Mouse (Mus musculus): ENCODE measurements around the gene Specc1. TPM values are rescaled to one million over a fixed set of nuclear protein-coding genes. Genes with fewer than 3 reads are reported as not detected.
A peak's percentile ranks its signal among the peaks of the same experiment; 100 is the strongest.

Specc1 gene
- total RNA-seq, 2 experiments from 2014 or later = 18.3 to 26.7 TPM

DNA sequence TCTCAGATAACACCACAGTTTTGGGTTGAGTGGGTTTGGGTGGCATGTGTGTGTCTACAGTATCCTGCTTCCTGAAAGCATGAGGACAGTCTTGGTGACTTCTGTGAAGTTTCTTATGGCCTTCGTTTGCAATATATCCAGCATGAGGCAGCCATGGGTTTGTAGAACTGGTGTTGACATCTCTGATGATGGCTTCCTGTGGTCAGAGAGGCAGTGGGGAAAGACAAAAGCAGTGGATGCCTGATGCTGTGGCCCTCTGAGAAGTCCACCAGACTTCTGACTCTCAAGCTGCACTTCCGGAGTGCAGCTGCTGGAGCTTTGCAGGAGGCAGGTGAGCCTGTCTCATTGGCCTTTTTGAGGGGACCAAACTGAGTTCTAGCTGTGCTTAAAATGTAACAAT lies 60.4 kb downstream of the Specc1 start:
- no peak for DNase-seq

DNA sequence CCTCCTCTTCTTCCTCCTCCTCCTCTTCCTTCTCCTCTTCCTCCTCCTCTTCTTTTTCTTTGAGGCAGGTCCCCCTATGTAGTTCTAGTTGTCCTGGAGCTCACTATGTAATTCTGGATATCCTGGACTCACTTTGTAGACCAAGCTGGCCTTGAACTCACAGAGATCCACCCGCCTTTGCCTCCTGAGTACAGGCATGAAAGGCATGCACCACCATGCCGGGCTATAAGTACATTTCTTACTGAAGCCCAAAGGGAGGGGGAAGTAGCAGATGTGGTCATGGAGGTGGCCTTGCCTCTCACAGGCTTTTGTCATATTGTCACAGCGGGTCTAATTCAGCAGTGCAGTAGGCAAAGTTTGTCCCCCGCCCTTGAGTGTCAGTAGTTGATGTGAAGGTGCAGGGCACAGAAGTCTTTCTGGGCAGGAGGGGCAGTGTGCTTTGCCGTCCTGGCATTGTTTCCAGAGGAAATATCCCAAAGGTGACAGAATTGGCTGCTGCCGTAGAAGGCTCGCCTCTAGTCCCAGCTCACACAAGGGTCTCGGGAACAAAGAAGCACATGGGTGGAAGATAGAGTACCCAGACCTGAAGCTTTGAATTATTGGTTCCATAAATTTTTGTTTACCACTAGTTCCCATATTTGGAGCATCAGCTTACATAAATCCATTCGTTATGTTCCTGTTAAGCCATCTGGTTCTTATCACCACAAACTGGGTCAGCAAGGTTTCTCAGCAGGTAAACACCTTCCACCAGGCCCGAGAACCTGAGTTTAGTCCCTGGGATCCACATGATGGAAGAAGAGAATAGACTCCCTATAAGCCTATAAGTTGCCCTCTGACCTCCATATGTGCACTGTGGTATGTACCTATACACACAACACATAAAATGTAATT lies 62.0 kb downstream of the Specc1 start:
- DNase-seq = no peak

DNA sequence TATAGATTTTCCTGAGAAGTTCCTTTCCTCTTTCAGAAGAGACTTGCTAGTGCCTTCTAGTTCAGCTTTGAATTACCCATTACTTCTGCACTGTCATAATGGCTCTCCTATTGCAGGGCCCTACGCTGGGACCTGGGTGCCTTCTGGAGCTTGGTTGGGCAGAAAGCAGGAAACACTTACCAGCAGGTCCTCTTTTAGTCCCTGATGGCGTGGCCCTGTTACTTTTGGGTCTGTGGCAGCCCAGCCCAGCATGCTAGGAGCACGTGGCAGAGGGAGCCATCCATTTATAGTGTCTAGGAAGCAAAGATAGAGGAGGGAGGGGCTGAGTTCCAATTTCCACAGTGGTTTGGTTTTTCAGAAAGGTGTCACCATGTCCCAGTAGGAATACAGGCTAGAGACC lies 63.3 kb downstream of the Specc1 start:
- DNase-seq = no peak

DNA sequence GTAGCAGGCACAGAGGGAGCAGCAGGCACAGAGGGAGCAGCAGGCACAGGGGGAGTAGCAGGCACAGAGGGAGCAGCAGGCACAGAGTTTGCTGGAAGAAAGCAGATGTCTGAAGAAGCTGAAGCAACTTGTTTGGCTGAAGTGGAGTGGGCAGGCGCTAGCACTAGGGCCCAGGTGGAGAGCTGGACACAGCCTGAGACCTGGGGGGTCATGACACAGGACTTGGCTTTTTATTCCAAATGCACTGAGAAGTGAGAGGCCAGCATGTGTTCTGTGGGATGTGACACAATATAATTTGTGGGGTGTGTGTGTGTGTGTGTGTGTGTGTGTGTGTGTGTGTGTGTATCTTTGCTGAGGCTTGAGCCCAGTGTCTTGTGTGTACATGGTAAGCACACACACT lies 64.3 kb downstream of the Specc1 start:
- no peak for DNase-seq

DNA sequence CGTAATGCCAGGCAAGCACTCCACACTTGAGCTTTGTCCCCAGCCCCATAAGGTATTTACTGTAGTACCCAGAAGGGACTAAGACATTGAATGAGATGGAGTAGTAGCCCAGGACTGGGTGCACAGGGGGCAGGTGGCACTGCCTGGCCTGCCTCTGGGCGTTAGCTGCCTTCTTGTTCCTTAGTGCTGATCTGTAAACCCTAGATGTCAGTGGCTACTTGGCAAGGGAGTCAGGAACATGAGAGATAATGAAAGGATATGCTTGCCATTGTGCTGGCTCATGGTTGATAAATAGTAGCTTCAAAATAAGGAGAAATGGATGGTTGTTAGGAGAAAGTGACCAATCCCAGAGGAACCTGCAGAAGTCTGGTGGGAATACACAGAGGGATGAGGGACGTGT lies 65.5 kb downstream of the Specc1 start:
- DNase-seq = no peak

DNA sequence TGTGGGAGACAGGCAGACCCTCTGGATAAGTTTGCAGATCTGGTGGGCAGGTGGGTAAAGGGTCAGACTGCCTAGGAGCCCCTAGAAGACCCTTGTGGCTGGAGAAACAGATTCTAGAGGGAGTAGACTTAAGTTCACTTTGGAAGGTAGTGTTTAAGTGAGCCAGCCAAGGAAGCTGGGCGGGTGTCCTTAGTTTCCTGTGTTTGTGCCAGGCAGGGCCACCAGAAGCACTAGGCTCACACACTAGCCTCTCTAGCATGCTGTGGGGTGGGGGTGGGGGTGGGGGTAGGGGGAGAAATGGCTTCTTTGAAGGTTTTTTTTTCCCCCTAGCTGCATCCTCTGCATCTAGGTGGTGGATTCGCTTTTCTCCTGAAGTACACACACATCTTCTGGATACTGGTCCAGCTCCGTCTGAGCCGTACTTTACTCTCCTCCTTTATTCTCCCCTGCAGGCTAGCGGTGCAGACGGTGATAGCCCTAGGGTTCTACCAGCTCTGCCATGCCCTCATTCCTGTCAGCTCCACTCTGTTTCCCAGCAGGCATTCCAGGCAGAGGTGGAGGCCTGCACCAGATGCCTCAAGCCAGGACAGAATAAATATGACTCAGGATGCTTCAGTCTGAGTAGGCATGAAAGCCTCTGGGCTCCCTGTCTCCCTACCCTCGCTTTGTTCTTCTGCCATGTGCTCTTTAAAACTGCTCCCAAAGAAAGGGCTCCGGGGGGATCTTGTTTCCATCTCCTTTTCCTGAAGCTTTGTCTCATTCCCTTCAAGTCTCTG lies 66.3 kb downstream of the Specc1 start:
- no peak for DNase-seq

DNA sequence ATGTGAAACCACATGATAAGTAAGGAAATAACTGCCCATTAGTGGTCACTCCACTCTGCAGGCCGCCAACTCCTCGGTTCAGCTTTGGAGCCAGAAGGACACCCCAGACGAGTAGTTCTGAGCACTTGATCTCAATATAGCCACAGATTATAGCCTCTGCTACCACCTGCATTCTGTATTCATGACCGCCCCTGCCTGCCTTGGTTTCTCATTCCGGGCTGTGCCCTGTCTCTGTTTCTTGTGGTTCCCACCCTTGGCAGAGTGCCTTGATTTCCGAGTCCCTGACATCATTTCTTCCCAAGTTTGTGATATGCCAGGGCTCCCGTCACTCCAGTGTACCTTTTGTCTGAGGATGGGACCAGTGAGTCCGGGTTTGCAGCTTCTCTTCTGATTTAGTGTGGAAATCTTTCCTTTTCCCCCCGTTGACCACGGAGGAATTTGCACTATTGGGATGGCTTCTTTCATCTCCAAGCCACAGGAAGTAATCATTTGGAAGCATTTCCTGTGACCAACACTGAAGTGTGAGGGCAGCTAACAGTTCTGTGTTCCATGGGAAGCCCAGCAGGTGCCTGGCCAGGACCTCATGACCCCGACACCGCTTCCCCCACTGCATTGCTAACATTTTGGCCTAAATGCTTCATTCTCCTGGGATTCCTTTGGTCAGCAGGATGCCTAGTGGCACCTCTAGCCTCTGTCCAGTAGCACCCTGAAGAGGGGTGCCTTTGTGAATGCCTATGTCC lies 67.1 kb downstream of the Specc1 start:
- DNase-seq = peak; percentile 20

DNA sequence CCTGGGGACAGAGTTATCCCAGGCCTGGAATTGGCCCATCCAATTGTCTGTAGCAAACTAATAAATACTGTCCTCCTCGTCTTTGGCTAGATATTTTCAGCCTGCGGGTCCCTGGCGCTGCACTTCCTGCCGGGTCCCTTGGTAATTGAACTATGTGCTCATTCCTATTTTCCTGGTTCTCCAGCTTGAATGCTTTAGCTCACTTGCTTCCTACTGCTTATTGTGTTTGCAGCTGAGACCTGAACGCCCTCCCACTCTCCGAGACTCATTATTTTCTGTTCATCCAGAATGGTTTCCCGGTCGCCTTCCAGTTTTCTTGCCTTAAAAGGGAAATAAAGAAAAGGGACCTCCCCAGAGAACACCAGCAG lies 67.7 kb downstream of the Specc1 start:
- peak; percentile 45 for DNase-seq

DNA sequence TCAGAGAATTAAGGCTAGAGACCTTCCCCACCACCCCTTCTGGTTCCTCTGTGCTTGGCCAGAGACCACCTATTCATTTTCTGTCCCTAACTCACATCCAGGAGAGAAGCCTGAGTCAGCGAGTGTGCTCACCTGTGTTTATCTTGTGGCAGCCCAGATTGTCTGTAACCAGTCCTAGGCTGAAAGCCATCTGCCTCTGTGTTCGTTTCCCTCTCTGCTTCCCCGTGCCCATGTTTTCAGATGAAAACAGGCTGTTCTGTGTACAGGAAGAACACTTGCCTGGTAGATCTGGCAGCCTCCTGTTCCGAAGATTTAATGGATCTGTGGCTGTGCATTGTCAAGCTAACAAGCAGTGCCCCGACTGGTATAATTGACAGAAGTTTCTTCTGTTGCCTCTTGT lies 68.4 kb downstream of the Specc1 start:
- no peak for DNase-seq

DNA sequence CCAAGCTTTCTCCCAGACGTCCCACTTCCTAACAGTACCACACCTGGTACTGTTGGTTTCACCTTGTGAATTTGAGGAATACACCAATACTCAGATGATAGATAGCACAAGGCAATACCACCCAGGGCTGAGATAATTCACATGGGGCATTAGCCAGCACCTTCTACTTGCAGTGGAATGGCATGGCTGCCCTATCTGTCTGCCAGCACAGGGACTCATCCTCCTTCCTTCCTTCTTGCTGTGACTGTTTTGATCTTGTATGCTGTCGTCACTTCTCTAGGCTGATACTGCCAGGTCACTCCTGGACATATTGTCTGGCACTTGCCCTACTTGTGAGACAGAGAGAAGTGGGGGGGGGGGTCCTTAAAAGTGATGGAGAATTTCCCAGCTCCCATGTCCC lies 69.2 kb downstream of the Specc1 start:
- DNase-seq = no peak

DNA sequence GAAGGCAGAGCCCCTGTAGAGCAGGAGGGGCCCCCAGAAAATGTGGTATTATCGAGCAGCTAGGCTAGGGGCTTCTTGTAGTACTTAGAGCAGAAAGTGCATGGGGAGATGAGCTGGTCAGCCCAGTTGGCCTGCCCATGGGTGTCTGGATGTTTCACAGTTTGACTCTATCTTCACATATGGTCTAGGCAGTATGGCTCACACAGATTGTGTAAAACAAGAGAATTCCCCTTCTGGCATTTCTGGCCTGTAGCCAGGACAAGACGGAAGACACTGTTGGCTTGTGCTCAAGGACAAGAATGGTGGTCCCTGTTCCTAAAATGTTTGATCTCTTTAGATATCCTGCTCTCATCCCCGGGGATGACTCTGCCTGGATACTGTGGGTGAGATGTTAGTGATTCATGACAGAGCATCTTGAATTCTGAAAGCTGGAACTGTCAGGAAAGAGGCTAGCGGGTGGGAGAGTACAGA lies 69.8 kb downstream of the Specc1 start:
- no peak for DNase-seq

DNA sequence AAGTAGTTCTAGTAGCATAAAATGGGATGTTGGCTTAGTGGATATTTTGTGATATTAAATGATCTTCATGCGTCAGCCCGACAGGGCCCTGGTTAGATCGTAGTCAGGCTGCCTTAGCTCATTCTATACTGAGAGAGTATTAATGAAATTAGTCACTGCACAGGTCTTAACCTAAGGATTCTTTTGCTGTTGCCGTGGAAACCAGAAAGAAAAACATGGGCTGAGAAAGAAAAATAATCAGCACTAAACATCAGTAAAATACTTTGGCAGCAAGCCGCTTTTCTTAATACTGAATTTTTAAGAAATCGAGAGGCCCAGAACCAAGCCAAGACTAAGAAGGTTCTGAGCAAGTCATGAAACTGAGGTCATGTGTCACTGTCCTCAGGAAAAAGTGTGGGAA lies 70.7 kb downstream of the Specc1 start:
- DNase-seq = no peak

DNA sequence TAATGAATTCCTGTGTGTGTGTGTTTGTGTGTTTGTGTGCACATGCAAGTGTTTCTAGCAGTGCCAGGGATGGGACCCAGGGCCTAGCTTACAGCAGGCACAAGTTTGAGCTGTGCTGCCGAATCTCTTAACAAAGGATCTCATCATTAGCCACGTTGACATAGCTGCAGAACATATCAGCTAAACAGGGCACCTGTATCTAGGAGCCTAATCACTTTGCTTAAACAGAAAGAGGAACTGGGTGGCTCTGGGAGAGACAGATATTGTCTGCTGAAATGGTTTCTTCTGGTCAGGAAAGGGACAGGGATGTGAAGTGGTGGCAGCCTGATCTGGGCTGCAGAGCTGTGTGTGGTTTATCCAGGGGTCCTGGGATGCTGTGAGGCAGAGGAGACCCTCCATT lies 71.1 kb downstream of the Specc1 start:
- no peak for DNase-seq

DNA sequence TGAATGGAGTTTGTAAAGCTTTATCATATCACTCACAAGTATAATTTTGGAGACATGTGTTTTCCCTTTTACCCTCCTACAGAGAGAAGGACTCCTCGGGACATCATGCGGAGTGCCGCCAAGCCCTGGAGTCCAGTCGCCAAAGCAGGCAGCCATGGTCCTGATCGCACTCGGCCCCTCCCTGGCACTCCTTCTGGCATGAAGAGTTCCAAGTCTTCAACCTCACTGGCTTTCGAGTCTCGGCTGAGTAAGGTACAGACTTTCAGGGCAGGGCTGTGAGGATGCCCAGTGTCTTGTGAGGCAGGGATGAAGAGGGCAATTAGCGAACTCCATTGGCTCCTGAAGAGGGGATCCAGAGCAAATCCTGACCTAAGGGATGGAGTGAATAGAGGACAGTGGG lies 72.6 kb downstream of the Specc1 start:
- DNase-seq = no peak

DNA sequence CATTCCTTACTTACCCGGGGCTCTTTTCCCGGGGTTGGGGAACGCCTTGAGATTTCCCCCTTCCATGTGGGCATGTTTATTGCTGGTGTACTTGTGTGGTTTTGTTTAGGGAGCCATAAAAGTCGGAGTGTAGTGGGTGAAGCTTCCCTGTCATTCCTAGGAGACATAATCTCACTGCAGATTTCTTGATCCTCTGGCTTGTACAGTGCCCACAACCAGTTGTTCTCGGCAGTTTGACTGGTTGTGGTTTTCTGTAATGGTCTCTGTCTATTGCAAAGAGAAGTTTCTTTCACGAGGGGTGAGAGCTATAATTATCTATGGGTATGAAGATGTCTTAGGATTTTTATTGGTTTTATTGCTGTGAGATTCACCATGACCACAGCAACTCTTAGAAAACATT lies 78.0 kb downstream of the Specc1 start:
- no peak for DNase-seq

DNA sequence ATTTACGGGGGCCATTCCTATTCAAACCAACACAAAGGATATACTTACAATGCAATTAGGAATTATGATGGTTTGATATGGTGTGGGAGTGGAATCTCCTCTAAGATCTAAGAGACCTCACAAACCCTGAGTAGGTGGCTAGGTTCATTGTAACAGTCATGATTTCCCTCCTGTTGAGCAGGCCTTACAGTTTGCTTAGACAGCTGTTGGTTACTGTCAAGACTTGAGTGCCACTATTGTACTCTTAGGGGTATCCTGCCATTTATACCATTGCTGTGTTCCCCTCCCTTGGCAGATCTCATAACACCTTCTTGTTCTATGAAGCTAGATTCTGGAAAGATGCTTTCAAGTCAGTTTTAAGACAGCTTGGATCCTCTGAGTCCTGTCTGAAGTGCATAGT lies 78.7 kb downstream of the Specc1 start:
- DNase-seq = no peak

DNA sequence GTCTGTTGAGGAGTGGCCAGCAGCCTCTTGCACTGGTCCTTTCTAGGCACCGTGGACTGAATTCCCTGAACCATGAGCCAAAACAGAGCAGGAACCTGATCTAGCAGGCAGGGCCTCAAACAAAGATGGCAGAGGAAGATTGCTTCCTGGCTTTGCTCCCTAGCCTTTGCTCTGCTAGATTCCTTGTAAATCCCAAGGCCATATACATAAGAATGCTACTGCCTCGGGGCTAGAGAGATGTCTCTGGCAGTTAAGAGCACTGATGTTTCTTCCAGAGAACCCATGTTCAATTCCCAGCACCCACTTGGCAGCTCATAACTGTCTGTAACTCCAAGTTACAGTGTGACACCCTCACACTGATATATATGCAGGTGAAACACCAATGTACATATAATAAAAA lies 83.6 kb downstream of the Specc1 start:
- DNase-seq = no peak

DNA sequence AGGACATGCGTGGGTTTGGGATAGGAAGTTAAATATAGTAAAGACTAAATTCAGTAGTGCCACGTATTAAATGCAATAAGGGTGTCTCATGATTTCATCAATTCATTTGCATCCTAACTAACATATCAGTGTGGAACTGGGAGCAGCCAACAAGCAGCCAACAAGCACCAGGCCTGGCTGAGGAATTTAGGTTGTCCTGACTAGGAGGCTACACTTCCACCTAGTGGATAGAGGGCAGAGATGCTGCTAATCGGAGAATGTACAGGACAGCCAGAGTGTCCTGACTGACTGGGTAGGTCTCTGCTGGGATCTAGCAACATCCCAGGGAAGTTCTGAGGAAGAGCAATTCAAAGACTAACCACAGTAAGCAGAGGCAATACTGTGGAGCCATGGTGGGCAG lies 88.1 kb downstream of the Specc1 start:
- DNase-seq = peak; percentile 50

DNA sequence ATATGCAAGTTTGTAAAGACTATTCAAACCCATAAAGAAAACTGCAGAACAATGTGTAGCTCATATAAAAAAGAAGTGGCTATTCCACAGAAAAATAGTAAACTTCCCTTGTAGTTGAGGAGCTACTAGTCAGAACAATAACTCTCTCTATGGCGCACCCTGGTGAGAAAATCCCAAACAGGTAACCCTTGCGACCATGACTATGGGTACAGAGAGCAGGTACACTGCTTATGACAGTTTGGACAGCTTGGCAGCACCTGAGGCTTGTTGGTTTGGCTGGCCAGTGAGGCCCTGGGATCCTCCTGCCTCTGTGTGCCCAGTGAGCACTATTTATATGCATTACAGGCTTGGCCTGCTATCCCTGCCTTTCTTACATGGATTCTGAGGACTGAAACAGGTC lies 89.4 kb downstream of the Specc1 start:
- DNase-seq = no peak

DNA sequence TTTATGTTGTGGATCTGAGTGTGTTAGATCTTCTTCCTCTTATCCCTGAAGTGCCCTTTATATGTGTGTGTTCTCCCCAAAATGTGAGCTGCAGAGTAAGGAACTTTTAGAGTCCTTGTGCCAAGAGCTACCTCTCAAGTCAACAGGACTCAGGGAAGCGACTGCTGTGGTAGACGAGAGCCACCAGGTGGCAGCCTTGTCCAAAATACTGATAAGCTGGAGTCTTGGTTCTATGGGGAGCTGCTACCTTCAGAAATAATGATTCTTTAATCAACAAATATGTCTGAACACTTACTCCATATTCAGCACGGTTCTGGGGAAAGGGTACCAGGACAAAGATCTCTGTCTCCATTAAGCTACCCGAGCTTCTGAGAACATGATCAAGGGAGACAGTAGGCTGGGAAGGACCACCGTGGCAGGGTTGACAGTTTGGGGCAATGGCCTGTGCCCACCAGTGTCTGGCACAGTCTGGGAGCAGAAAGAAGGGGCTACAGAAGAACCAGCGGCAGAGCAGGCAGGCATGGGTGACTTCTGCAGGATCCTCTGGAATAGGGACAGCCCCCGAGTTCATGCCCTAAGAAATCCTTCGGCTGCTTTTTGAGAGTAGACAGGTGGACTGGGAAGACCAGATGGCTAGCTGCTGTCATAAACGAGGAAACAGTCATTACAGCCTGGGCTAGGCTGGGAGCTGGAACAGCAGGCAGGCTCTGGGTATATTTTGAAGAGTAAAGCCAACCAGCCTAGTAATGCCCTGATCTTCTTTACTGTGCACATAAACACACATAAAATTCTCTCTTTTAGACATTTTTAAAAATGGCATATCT lies 91.5 kb downstream of the Specc1 start:
- DNase-seq = peak; percentile 76

DNA sequence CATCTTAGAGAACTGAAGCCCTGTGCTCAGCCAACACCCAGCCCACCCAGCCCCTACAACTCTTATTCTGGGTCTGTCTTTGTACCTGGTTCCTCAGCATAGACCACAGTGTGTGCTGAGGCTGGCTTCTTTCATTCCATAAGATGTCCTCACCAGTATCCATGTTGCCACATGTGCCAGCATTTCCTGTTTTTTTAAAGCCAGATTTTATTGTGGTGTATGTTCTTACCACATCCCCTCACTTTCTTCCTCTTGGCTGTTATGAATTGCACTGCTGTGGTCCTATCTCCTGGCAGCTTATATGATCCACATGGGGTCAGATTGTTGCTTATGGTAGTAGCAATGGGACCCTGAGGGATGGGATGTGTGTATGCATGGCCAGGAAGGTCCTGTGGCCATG lies 92.6 kb downstream of the Specc1 start:
- DNase-seq = no peak
